Mouse (Mus musculus) hindbrain, embryonic 12.5 days (tissue): Measurements from ENCODE around the gene Ltk. TPM values are rescaled to one million over a fixed set of nuclear protein-coding genes. Genes with fewer than 3 reads are reported as not detected.

Experiments used
- ATAC-seq: fragments of 200-750 bp; cut with Nextera tagmentation; 2 replicates; pipeline ENCODE4 v1.8.0; 2017; ENCODE audit warnings: moderate TSS enrichment; ENCODE audit not compliant: low FRiP score
- H3K27ac ChIP-seq: fragments of 300-500 bp; sonication (generic); 2 replicates; pipeline ENCODE4 v1.5.1; 2016; ENCODE audit warnings: mild to moderate bottlenecking
- H3K27me3 ChIP-seq: fragments of 300-500 bp; sonication (generic); 2 replicates; pipeline ENCODE4 v1.6.1; 2016; ENCODE audit warnings: mild to moderate bottlenecking
- H3K36me3 ChIP-seq: fragments of 300-500 bp; sonication (generic); 2 replicates; pipeline ENCODE4 v1.6.1; 2016; ENCODE audit warnings: mild to moderate bottlenecking
- H3K4me1 ChIP-seq: fragments of 300-500 bp; sonication (generic); 2 replicates; pipeline ENCODE4 v1.6.1; 2016
- H3K4me2 ChIP-seq: fragments of 300-500 bp; sonication (generic); replicated peaks from 2 replicates; pipeline ENCODE4 v1.6.1; 2016; ENCODE audit warnings: mild to moderate bottlenecking
- H3K4me3 ChIP-seq: fragments of 300-500 bp; sonication (generic); 2 replicates; pipeline ENCODE4 v1.5.1; 2016; ENCODE audit warnings: mild to moderate bottlenecking
- H3K9ac ChIP-seq: fragments of 300-500 bp; sonication (generic); 2 replicates; pipeline ENCODE4 v1.6.1; 2016; ENCODE audit warnings: mild to moderate bottlenecking, moderate library complexity
- H3K9me3 ChIP-seq: fragments of 300-500 bp; sonication (generic); replicated peaks from 2 replicates; pipeline ENCODE4 v1.6.1; 2016; ENCODE audit warnings: mild to moderate bottlenecking
- WGBS: fragments of 180-500 bp; shearing (Covaris S2); methylation state at CpG from one replicate; pipeline ENCODE4 v1.1.7; 2016; 5-methylcytosine and 5-hydroxymethylcytosine counted together
- polyA plus RNA-seq: library from polyadenylated mRNA; unstranded; fragments of >200 nt; fragmentation: Nextera tagmentation; extraction: Ambion mirVana; gene quantifications from 2 replicates; pipeline ENCODE4 v1.2.1, GENCODE M21; 2016

The Ltk gene
- polyA plus RNA-seq: 0.23 and 0.34 TPM in 2 replicates

DNA sequence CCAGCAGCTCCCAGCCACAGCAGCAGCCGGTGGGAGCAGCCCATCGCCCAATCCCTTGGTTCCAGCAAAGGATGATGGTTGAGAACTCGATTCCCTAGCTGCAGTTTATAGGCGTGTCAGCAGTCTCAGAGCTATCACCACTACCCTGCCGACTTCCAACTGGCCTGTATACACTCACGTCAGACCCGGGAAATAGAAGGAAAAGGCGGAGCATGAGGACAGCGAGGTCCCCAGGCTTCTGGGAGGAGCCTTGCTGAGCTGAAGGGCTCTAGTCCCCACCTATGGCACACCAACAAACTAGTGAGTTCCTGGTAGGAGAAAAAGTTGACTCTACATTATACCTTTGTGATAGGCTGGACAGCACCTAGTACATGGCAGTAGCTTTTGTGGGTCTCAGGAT, at the start of gene Ltk:
Ltk (minus strand) TSS at position 181 of the 400 bp plus-strand sequence.
- no peak for ATAC-seq
- Histone ChIP-seq H3K4me1 (peaks cover 16% of the 10 kb centered on the region), H3K9me3 (no peaks in the 10 kb centered on the region), H3K4me2 (peak within 1 kb of the TSS; percentile 90; the same call in 1 of the 2 replicates), H3K36me3 (peaks cover 19% of the 10 kb centered on the region), H3K27me3 (peaks cover 69% of the 10 kb centered on the region), H3K4me3 (no peak within 1 kb of the TSS), H3K27ac (no peak within 1 kb of the TSS), H3K9ac (no peak within 1 kb of the TSS)
- 16% methylated on average over 9 of the region's 9 CpGs for WGBS

DNA sequence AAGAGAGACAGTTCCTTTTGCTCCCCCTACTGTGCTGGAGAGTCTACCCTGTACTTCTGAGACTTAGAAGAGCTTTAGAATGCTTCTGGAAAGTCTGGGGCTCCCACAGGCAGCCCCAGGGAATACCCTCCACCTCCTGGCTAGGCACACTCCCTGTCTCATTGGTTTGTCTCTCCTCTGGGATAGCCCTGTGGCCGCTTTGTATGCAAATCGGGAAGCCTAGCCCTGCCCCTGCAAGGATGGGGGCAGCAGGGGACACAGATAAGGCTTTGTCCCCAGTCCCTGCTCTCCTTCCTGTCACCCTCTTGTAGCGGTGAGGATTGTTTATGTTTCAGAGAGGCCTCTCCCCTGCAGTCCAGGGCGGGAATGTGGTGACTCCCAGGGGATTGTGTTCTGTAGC, 48.6 kb upstream of the Ltk start:
- peaks cover 44% of the 10 kb centered on the region for H3K36me3 ChIP-seq
- H3K9me3 ChIP-seq: no peaks in the 10 kb centered on the region
- WGBS: 34% methylated on average over 4 of the region's 4 CpGs
- 0 out of 2 replicates have a peak overlapping the region, but pooled peaks have one; percentile 6 for H3K9ac ChIP-seq
- ATAC-seq: no peak
- no peaks in the 10 kb centered on the region for H3K27me3 ChIP-seq
- H3K27ac ChIP-seq: no peak overlapping the region
- no peak overlapping the region for H3K4me2 ChIP-seq
- peaks cover 29% of the 10 kb centered on the region for H3K4me1 ChIP-seq
- no peak overlapping the region for H3K4me3 ChIP-seq

DNA sequence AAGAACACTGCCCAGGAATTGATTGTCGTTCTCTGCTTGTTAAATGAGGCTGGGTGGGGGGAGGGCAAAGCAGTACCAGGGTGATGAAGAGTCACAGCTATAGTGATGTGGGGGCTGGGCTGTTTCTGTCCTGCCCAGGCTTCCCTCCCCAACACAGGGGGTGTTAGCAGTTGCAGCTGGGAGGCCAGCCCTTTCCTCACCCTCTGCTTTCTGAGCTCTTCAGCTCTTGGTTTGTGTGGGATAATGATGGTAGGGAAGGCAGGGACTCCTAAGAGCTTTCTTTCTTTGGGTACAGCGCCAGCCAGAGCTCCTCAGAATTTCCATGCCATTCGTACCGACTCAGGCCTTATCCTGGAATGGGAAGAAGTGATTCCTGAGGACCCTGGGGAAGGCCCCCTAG, 48.2 kb upstream of the Ltk start:
- peaks cover 44% of the 10 kb centered on the region for H3K36me3 ChIP-seq
- ATAC-seq: no peak

DNA sequence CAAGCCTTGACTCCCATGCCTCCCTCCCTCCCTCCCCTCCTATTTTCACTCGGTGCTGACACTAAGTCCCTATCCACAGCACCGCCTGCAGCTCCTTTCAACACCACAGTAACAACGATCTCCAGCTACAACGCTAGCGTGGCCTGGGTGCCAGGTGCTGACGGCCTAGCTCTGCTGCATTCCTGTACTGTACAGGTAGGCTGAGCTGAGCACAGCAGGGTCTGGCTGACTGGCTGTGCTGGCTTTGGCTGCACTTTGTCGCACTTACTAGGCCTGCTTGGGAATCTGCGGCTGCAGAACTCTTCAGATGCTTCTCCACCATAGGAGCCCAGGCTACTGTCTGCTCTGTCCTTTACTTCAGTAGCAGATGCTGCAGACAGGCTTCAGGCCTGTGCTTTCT, 45.3 kb upstream of the Ltk start:
- H3K36me3 ChIP-seq: peaks cover 28% of the 10 kb centered on the region
- H3K4me2 ChIP-seq: no peak overlapping the region
- peaks cover 7% of the 10 kb centered on the region; the same call in 1 of the 2 replicates for H3K27me3 ChIP-seq
- WGBS: 40% methylated on average over 8 of the region's 8 CpGs
- H3K27ac ChIP-seq: no peak overlapping the region
- H3K4me1 ChIP-seq: peaks cover 57% of the 10 kb centered on the region
- H3K9me3 ChIP-seq: no peaks in the 10 kb centered on the region
- no peak overlapping the region for H3K4me3 ChIP-seq
- 0 out of 2 replicates have a peak overlapping the region, but pooled peaks have one; percentile 23 for H3K9ac ChIP-seq
- ATAC-seq: no peak

More for the DNA sequence above, 48.2 kb upstream of the Ltk start:
- no peaks in the 10 kb centered on the region for H3K9me3 ChIP-seq
- no peak overlapping the region for H3K4me2 ChIP-seq
- H3K4me1 ChIP-seq: peaks cover 33% of the 10 kb centered on the region
- no peak overlapping the region for H3K27ac ChIP-seq
- no peaks in the 10 kb centered on the region for H3K27me3 ChIP-seq
- WGBS: 20% methylated on average over 4 of the region's 4 CpGs
- H3K4me3 ChIP-seq: no peak overlapping the region
- H3K9ac ChIP-seq: no peak overlapping the region

DNA sequence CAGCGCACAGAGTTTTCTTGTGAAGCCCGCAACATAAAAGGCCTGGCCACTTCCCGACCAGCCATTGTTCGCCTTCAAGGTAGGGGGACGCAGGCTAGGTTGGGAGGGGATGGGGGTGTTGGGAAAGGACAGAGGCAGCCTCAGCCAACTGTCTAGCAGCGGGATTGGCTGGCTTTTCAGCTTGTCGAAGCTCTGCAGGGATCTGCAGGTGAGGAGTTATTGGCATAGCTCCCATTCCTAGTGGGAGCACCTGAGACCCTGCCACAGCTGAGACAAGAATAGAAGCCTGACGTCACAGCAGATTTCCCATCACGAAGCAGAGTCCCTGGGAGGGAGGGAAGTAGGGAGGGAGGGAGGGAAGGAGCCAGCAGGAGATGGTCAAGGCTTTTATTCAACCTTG, 44.5 kb upstream of the Ltk start:
- no peak for ATAC-seq
- Histone ChIP-seq H3K4me3 (no peak overlapping the region), H3K9me3 (no peaks in the 10 kb centered on the region), H3K4me1 (peaks cover 62% of the 10 kb centered on the region), H3K27me3 (peaks cover 11% of the 10 kb centered on the region; the same call in 1 of the 2 replicates), H3K4me2 (no peak overlapping the region), H3K27ac (0 out of 2 replicates have a peak overlapping the region, but pooled peaks have one; percentile 14), H3K9ac (peak overlapping the region; percentile 23; the same call in 1 of the 2 replicates), H3K36me3 (peaks cover 20% of the 10 kb centered on the region)
- 29% methylated on average over 9 of the region's 9 CpGs for WGBS

DNA sequence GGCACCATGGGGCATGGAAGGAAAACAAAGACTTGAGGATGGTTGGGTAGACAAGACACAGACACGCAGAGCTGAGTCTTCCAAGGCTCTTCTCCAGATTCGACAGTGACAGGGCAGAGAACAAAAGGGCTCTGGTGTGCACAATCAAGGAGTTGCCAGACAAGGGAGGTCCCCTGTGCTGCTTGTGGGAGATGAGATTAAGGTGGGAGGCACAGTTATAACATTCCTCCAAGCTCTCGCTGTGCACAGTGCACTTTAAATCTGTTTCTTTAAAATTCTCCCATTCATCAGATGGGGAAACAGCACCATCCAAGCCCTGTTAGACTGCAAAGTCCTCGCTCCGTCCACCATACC, 44.0 kb upstream of the Ltk start:
- Histone ChIP-seq H3K9ac (0 out of 2 replicates have a peak overlapping the region, but pooled peaks have one; percentile 23), H3K9me3 (no peaks in the 10 kb centered on the region), H3K27ac (peak overlapping the region; percentile 14; the same call in 1 of the 2 replicates), H3K27me3 (peaks cover 11% of the 10 kb centered on the region; the same call in 1 of the 2 replicates), H3K36me3 (peaks cover 15% of the 10 kb centered on the region; the same call in 1 of the 2 replicates), H3K4me3 (no peak overlapping the region), H3K4me1 (peaks cover 62% of the 10 kb centered on the region), H3K4me2 (no peak overlapping the region)
- no peak for ATAC-seq
- 35% methylated on average over 5 of the region's 5 CpGs for WGBS

DNA sequence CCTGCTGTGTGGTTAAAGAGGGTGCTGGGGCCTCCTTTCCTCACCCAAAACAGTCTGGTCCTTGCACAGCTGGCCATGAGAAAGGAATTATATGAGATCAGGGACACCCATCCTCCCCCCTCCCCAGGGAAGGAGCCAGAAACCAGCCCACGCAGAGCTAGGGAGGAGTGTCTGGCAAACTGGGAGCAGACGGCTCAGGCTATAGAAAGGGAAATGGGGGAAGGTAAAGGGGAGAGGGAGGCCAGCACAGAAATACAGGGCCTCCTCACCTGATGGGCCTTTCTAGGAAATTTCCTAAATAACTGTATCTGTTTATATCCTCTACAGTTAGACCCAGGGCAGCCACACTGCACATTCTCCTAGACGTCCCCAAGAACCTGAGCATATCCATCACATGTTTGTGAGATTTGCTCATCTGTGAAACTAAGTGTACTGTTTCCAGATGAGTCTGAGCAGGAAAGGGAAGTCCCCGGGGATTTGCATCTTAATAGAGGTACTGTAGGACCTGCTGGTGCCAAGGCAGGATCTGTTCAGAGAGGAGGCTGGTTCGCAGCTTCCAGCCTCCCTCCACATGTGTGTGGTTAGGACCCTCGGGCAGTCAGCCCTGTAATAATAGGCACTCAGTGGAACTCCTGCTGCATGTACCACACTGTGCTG, 43.5 kb upstream of the Ltk start:
- Histone ChIP-seq H3K9me3 (no peaks in the 10 kb centered on the region), H3K9ac (peak overlapping the region; percentile 24; the same call in 1 of the 2 replicates), H3K4me1 (peaks cover 61% of the 10 kb centered on the region), H3K27me3 (peaks cover 13% of the 10 kb centered on the region; the same call in 1 of the 2 replicates), H3K27ac (peak overlapping the region; percentile 67), H3K4me2 (0 out of 2 replicates have a peak overlapping the region, but pooled peaks have one; percentile 12), H3K36me3 (peaks cover 11% of the 10 kb centered on the region; the same call in 1 of the 2 replicates), H3K4me3 (no peak overlapping the region)
- WGBS: 14% methylated on average over 6 of the region's 6 CpGs
- peak; percentile 39 for ATAC-seq

DNA sequence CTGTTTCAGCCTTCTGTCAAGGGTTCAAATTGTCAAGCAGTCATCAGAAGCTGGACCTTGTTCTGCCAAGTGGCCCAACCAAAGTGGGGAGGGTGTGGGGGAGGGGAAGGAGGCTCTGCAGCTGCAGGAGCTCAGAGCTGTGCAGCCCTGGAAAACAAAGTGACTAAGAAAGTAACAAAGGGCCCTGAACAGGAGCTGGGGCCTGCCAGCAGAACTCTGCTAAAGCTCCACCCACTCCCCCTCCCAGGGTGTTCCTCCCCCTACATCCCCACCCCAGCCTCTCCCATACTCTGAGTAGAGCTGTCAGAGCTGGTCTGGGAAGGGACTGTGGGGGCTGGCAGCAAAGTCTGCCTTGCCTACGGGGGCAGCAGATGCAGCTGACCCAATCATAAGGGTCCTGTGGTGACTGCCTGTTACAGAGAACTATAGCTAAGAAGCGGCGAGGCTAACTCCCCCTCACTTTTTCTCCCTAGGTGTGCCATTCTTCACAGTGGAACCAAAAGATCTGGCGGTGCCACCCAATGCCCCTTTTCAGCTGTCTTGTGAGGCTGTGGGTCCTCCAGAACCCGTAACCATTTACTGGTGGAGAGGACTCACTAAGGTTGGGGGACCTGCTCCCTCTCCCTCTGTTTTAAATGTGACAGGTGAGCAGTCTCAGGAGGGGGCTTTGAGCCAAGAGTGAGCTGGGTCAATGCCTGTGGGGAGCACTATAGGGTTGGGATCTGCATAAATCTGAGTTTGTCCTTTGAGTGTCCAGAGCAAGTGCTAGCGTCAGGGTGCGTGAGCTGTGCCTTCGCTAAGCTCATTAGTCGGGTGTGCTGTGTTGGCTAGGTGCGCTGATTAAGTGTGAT, 42.8 kb upstream of the Ltk start:
- H3K36me3 ChIP-seq: peaks cover 11% of the 10 kb centered on the region; the same call in 1 of the 2 replicates
- peak overlapping the region; percentile 67 for H3K27ac ChIP-seq
- peak overlapping the region; percentile 12; the same call in 1 of the 2 replicates for H3K4me2 ChIP-seq
- no peak overlapping the region for H3K4me3 ChIP-seq
- H3K9me3 ChIP-seq: no peaks in the 10 kb centered on the region
- H3K9ac ChIP-seq: 0 out of 2 replicates have a peak overlapping the region, but pooled peaks have one; percentile 24
- WGBS: 27% methylated on average over 10 of the region's 10 CpGs
- H3K27me3 ChIP-seq: peaks cover 13% of the 10 kb centered on the region; the same call in 1 of the 2 replicates
- H3K4me1 ChIP-seq: peaks cover 56% of the 10 kb centered on the region
- peak; percentile 63 for ATAC-seq

DNA sequence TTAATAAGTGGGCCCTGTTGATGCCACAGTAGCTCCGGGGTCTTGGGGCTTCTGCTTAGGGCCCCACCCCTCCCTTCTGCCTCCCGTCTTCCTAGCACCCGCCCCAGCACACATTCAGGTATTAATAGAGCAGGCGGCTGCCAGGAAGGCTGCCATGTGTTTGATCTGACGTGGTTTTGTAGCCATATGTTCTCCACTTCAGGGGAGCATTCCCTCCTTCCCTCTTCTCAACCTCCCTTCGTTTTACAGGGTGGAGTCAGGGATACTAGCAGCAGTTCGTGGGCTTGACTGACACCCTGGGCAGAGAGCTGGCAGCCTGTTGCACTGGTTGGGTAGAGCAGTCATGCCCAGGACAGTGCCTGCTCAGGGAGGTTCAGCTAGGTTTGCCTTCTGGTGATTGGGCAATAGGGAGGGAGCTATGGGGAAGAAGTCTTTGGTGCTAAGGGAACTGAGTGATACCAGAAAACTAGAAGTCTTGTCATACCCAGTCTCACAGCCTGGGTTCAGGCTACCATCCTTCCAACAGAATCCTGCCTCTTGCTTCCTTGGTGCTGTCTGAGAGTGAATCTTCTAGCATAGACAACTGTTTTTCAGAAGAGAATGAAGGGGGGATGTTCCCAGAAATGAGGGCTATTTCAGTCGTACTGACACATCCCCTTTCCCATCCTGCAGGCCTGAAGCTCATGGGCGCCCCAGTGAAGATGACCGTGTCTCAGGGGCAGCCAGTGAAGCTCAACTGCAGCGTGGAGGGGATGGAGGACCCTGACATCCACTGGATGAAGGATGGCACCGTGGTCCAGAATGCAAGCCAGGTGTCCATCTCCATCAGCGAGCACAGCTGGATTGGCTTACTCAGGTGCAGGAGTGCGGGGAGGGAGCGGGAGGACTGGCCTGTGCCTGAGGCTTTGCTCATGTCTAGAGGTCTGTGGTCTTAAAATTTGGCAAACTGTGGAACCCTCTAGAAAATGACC, 40.9 kb upstream of the Ltk start:
- H3K9me3 ChIP-seq: no peaks in the 10 kb centered on the region
- peaks cover 6% of the 10 kb centered on the region; the same call in 1 of the 2 replicates for H3K36me3 ChIP-seq
- peak overlapping the region; percentile 94; the same call in 1 of the 2 replicates for H3K9ac ChIP-seq
- peaks cover 30% of the 10 kb centered on the region for H3K27me3 ChIP-seq
- 44% methylated on average over 15 of the region's 15 CpGs for WGBS
- no peak overlapping the region for H3K27ac ChIP-seq
- H3K4me2 ChIP-seq: peak overlapping the region; percentile 99
- H3K4me1 ChIP-seq: peaks cover 56% of the 10 kb centered on the region
- H3K4me3 ChIP-seq: peak overlapping the region; percentile 71
- no peak for ATAC-seq

DNA sequence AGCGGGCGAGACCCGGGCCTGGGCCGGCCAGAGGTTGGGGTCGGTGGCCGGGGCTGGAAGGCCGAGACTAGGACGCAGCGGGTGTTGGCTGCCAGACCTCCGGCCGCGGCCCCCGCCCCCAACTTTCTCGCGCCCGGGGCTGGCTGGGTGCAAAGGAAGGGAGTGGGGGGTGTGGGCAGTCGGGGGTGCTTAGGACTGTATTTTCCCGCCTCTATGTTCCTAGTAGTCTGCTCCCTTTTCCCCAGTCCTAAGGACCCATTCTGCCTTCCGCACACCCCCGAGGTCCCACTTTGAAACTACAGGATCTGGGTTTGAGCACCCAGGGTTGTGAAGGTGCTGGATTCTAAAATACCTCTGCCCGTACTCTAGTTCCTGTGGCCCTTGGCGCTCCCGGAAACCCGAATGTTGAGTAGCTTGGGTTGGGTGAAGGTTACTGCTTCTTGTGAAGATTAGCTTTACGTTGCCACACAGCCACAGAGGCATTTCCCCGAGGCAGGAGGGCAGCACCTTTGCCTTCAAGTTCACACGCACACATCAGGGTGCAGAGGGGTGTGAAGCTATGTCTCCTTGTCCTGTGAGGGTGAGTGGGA, 39.8 kb upstream of the Ltk start:
- peak overlapping the region; percentile 62 for H3K27ac ChIP-seq
- no peaks in the 10 kb centered on the region for H3K36me3 ChIP-seq
- WGBS: under 1% methylated on average over 25 of the region's 27 CpGs
- H3K9ac ChIP-seq: peak overlapping the region; percentile 94
- no peak; the same call in 1 of the 2 replicates for ATAC-seq
- H3K4me1 ChIP-seq: peaks cover 47% of the 10 kb centered on the region
- H3K4me3 ChIP-seq: peak overlapping the region; percentile 71
- H3K9me3 ChIP-seq: no peaks in the 10 kb centered on the region
- peak overlapping the region; percentile 99 for H3K4me2 ChIP-seq
- H3K27me3 ChIP-seq: peaks cover 30% of the 10 kb centered on the region
